Mouse (Mus musculus) lung, embryonic 15.5 days (tissue): Measurements from ENCODE around the gene Plekha7. TPM values are rescaled to one million over a fixed set of nuclear protein-coding genes. Genes with fewer than 3 reads are reported as not detected.

ENCODE experiments used
- polyA plus RNA-seq: library from polyadenylated mRNA; unstranded; fragments of >200 nt; fragmentation: Nextera tagmentation; extraction: Ambion mirVana; gene quantifications from 2 replicates; pipeline ENCODE4 v1.2.1, GENCODE M21; 2015

Gene Plekha7
- polyA plus RNA-seq, 1 experiment from 2014 or later = 15.1 TPM

Other genes starting within 250 kb of the Plekha7 start
- 0.36 and 1.1 TPM in 2 replicates for gene Gm4353, start 223.7 kb downstream of the Plekha7 start, polyA plus RNA-seq
- 732 and 837 TPM in 2 replicates for gene Rps13, start 25.8 kb upstream of the Plekha7 start, polyA plus RNA-seq
- gene Pik3c2a, start 135.1 kb upstream of the Plekha7 start, polyA plus RNA-seq = 21.9 and 27.8 TPM in 2 replicates
- 18.2 and 19.0 TPM in 2 replicates for gene Nucb2, start 196.0 kb upstream of the Plekha7 start, polyA plus RNA-seq